Mouse (Mus musculus): ENCODE measurements around the gene Mcl1. TPM values are rescaled to one million over a fixed set of nuclear protein-coding genes. Genes with fewer than 3 reads are reported as not detected.
A peak's percentile ranks its signal among the peaks of the same experiment; 100 is the strongest.
"Not testable (repeated sequence)": the region's sequence is repeated elsewhere in the genome, so short reads cannot be mapped to it uniquely, and the experiment has no call there.

Mcl1 gene
- 100 to 1,000 TPM; 110 to 123 TPM for total RNA-seq (2021)
- long read RNA-seq, experiment 1, transcript Mcl1-201 (3 exons, 3,418 nt) = major isoform, 67 of 94 reads
- long read RNA-seq, experiment 1, partial matches to known transcripts = 9 of 94 reads
- long read RNA-seq, experiment 1, other reads (novel, unspliced or antisense) = 18 of 94 reads
- long read RNA-seq, experiment 2, transcript Mcl1-201 (3 exons, 3,418 nt) = major isoform, 61 of 78 reads
- long read RNA-seq, experiment 2, partial matches to known transcripts = 16 of 78 reads
- long read RNA-seq, experiment 2, other reads (novel, unspliced or antisense) = 1 of 78 reads

DNA sequence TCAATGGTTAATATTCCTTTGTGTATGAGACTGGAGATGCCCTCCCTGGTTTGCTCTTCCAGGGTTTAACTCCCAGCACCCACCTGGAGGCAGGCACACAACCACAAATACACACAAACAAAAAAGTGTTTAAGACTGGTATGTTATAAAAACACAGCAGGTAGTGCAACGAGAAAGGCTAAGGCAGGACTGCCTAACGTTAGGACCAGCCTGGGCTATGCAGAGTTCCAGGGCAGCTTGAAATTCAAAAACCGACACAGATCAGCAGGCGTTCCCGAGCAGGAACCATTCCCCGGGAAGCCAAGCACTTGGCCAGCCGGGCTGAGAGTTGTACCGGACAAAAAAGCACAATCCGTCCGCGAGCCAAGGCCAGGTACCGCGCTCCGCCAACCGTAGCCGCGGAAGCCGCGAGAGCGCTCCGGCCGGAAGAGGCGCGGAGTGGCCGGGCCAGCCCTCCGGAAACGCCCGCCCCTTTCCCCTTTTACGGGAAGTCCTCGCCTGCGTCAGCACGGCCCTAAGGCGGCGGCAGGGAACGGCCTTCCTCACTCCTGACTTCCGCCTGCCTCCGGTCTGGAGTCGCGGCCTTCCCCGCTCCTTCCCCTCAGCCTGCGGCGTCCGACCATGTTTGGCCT is at the start of gene Mcl1:
Gene Mcl1, plus strand, starts transcription at position 553 of the 632 bp plus-strand sequence.
- intact Hi-C loops (cut with DNase I) = no loop called here
- TF ChIP-seq CTCF (IDR thresholded peaks at IDR 0.05) = no peak
- H3K27ac ChIP-seq = peak within 1 kb of the TSS; percentile 100

DNA sequence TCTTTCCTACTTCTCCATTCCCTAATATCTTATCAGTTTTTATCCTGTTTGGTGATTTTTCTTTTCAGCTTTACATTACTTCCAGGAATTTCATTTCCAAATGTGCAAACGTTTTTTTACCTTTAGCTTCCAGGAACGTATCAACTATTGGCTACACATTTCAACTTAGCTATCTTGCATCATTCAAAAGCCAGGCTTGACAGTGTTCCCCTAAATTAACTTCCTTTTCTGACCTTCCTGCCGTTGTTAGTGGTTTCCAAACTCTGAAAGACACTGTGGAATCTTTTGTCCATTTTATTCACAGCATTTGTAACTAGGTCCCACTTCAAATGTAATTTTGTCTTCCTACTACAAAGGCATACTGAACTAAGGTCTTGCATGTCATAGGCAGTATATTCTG is 49.4 kb upstream of the Mcl1 start:
- DNase-seq = no peak
- intact Hi-C loops (cut with DNase I) = no loop called here
- H3K4me3 ChIP-seq = no peak overlapping the region
- no peak overlapping the region for H3K27ac ChIP-seq
- no peak for TF ChIP-seq CTCF (IDR thresholded peaks at IDR 0.05)

More for the DNA sequence above, at the start of gene Mcl1:
- peak; percentile 98 for DNase-seq
- peak within 1 kb of the TSS; percentile 97 for H3K4me3 ChIP-seq

DNA sequence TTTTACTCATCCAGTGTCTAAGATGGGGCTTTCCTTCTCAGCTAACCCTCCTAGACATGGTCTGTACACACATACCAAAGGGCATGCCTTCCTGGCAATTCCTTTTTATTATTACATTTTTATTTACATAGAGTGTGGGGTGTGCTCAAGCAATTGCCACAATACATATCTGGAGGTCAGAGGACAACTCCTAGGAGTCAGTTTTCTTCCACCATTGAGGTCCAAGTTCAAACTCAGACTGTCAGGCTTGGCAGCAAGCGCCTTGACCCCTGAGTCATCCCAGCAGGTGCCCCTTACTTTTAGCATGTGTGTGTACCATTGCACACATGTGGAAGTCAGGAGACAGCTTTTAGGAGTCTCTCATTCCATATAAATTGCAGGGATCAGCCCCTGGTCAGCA is 44.6 kb upstream of the Mcl1 start:
- DNase-seq = no peak
- no peak overlapping the region for H3K27ac ChIP-seq
- intact Hi-C loops (cut with DNase I) = no loop called here
- no peak overlapping the region for H3K4me3 ChIP-seq
- no peak for TF ChIP-seq CTCF (IDR thresholded peaks at IDR 0.05)

DNA sequence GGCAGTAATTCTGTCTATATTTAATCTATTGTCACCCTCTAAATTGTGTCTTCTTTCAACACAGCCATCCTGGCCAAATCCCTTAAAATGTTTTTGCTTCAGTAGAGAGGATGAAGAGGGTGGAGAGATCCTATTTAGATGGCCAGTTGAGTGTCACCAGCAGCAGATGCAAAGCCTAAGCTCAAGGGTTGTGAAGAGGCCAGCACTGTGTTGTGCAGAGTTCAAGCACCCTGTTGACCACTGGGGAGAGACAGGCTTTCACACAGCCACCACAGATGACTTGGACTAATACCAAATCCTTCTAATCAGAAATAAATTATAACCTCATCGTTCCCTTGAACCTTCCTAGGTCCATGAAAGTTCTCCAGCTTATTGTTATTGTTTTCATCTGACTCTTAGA is 40.1 kb upstream of the Mcl1 start:
- TF ChIP-seq CTCF (IDR thresholded peaks at IDR 0.05) = no peak
- H3K27ac ChIP-seq = no peak overlapping the region
- no peak overlapping the region for H3K4me3 ChIP-seq
- intact Hi-C loops (cut with DNase I) = no loop called here
- DNase-seq = no peak

DNA sequence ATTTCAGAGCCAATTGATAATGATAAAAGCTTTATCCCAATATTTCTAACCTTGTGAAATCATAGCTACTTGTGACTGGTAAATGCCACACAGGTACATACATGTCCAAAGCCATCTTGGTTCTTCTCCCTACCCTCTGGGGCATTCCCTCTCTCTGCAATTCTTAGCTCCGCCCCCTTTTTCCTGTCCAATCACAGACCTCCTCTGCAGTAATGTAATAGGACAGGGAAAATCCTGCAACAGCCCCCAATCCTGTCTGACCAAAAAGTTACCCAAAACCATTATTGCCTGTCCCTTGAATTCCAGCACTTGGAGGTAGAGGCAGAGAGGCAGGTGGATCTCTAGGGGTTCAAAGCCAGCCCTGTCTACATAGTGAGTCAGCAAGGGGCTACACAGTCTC is 37.3 kb upstream of the Mcl1 start:
- intact Hi-C loops (cut with DNase I) = no loop called here
- Histone ChIP-seq H3K27ac (no peak overlapping the region), H3K4me3 (no peak overlapping the region)
- DNase-seq = no peak
- TF ChIP-seq CTCF (IDR thresholded peaks at IDR 0.05) = no peak

DNA sequence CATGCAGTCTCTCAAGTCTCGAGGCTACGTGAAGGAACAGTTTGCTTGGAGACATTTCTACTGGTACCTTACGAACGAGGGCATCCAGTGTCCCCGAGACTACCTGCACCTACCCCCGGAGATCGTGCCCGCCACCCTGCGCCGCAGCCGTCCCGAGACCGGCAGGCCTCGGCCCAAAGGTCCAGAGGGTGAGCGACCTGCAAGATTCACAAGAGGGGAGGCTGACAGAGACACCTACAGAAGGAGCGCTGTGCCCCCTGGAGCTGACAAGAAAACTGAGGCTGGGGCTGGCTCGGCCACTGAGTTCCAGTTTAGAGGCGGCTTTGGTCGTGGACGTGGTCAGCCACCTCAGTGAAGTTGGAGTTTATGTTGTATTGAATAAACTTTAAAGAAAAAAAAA is 36.2 kb upstream of the Mcl1 start:
- H3K27ac ChIP-seq; intact Hi-C loops (cut with DNase I); DNase-seq; H3K4me3 ChIP-seq: not testable (repeated sequence)

DNA sequence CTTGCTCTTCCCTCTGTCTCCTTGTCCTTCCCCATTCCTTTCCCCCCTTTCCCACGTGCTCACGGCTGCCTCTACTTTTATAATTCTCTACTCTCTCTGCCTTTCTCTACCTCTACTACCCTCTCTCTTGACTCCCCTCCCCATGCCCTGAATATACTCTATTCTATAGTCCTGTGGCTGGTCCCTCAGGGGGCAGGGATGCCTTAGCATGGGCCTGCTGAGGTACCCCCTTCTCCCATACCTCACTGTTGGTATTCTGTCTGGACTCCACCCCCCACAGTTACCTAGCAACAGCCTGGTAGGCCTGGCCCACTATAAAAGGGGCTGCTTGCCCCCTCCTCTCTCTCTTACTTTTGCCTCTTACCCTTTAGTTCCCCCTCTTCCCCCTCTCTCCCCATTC is 35.0 kb upstream of the Mcl1 start:
- no peak for TF ChIP-seq CTCF (IDR thresholded peaks at IDR 0.05)
- Histone ChIP-seq H3K4me3 (no peak overlapping the region), H3K27ac (no peak overlapping the region)
- intact Hi-C loops (cut with DNase I) = no loop called here
- no peak for DNase-seq

DNA sequence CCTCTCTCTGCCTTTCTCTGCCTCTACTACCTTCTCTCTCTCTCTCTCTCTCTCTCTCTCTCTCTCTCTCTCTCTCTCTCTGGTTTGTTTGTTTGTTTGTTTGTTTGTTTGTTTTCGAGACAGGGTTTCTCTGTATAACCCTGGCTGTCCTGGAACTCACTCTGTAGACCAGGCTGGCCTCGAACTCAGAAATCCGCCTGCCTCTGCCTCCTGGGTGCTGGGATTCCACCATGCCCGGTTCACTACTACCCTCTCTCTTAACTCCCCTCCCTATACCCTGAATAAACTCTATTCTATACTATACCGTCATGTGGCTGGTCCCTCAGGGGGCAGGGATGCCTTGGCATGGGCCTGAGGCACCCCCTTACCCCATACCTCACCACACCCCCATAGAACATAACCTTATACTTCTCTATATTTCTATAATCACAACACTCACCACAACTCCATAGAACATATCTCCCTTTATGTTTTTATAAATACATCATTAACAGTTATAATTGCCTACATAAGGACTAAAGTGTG is 34.5 kb upstream of the Mcl1 start:
- H3K4me3 ChIP-seq = peak overlapping the region; percentile 81
- peak overlapping the region; percentile 99 for H3K27ac ChIP-seq
- intact Hi-C loops (cut with DNase I); DNase-seq: not testable (repeated sequence)

DNA sequence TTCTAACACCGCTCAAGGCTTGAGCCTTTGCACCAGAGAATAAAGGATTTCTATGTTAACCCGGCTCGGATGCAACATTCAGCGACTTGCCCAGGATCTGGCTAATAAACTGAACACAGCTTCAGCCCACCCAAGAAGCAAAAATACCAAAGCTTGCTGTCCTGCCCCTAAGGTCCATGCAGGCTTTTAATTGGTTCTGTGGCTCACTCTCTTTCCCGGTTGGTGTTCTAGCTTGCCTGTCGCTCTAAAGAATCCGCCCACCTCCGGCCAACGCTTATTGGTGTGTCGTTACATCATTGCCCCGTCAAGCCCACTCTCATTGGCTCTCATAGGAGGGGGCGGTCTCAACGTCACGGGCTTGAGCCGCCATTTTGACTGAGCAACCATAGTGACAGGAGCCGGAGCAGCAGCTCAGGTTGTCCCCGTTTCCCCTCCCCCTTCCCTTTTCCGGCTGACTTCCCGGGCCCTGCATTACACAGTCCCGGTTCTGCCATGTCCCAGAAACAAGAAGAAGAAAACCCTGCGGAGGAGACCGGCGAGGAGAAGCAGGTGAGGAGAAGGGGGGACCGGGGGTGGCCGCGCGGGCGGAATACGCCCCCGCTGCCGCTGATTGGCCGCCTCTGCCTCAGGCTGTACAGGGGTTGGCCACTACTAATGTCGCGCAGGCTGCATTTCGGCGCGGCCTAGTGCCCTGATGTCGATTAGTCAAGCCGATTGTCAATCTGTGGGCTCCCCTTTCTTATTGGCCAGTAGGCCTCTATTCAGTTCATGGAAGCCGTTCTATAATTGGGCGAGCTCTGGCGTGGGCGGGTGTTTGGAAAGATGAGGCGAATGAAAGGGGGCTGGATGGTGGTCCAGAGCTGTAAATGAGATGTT is 33.7 kb upstream of the Mcl1 start, which contains the start of gene Ensa:
Gene Ensa, plus strand, starts transcription at position 366 of the 876 bp plus-strand sequence.
- peak within 1 kb of the TSS; percentile 81 for H3K4me3 ChIP-seq
- peak within 1 kb of the TSS; percentile 99 for H3K27ac ChIP-seq
- TF ChIP-seq CTCF (IDR thresholded peaks at IDR 0.05) = no peak
- intact Hi-C loops (cut with DNase I) = no loop called here
- peak; percentile 98 for DNase-seq

DNA sequence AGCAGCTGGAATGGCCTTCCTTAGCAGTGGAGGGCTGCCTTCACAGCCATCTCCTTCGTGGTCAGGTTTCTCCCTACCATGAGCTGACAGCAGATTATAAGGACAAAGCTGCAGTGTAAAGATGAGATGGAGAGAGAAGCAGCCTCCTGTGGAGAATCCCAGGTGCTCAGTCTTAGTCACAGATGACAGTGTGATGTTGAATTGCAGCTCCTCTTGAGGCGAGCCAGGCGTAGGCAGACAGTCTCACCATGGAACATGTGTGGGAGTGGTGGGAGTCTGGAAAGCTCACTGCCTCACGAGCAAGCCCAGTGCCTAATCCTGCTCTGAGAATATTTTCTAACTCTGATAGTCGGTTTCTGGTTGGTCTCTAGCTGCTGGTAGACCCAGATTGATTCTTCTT is 30.8 kb upstream of the Mcl1 start:
- no peak for TF ChIP-seq CTCF (IDR thresholded peaks at IDR 0.05)
- intact Hi-C loops (cut with DNase I) = no loop called here
- no peak overlapping the region for H3K4me3 ChIP-seq
- no peak overlapping the region for H3K27ac ChIP-seq
- no peak for DNase-seq

DNA sequence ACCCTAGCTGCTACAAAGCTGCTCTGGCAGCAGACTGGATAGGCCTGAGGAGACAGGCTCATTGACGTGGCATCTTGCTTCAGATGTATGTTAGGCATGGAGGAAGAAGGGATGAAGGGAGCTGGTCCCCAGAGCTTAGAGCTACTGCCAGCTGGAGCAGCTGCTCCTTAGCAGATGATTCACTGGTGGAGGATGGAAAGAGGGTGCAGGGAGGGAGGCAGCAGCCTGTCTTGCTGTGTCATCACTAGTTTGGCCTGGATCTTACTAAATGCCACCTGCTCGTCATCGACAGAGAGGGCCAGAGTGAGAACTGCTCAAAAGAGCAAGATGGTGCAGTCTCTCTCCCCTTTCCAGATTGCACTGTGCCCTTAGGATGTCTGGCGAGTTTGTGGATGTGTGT is 28.8 kb upstream of the Mcl1 start:
- peak overlapping the region; percentile 60 for H3K27ac ChIP-seq
- intact Hi-C loops (cut with DNase I) = loop anchor here (5.0 kb wide), 3 partner anchors 103 to 143 kb away; no protein-coding TSS in a partner anchor
- TF ChIP-seq CTCF (IDR thresholded peaks at IDR 0.05) = no peak
- DNase-seq = no peak
- H3K4me3 ChIP-seq = no peak overlapping the region

DNA sequence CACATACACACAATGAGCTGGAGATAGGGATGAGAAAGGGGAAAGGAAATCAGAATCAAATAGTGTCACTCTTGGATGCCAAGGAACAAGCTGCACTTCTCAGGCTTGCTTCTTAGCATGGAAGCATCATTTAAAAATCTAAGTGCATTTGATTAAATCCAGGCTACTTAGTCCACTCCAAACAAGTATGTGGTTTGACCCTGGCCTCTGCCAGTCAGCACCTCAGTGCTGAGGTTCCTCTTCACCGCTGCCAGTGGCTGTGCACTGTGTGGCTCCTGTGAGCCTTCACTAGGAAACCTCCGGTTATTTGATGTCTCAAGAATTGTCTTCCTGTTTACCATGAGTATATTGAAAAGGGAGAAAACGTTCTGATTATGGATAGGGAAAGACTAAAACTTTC is 27.7 kb upstream of the Mcl1 start:
- intact Hi-C loops (cut with DNase I) = loop anchor here (5.0 kb wide), 3 partner anchors 101 to 141 kb away; no protein-coding TSS in a partner anchor
- no peak for TF ChIP-seq CTCF (IDR thresholded peaks at IDR 0.05)
- H3K27ac ChIP-seq = peak overlapping the region; percentile 16; the same call in 1 of the 2 replicates
- no peak for DNase-seq
- no peak overlapping the region for H3K4me3 ChIP-seq

All from gastrocnemius, adult 2 months (tissue).